Mouse (Mus musculus): ENCODE results near the gene Syn2. TPM values are rescaled to one million over a fixed set of nuclear protein-coding genes. Genes with fewer than 3 reads are reported as not detected.

The Syn2 gene
- polyA plus RNA-seq, 1 experiment from 2014 or later: 59.3 TPM

DNA sequence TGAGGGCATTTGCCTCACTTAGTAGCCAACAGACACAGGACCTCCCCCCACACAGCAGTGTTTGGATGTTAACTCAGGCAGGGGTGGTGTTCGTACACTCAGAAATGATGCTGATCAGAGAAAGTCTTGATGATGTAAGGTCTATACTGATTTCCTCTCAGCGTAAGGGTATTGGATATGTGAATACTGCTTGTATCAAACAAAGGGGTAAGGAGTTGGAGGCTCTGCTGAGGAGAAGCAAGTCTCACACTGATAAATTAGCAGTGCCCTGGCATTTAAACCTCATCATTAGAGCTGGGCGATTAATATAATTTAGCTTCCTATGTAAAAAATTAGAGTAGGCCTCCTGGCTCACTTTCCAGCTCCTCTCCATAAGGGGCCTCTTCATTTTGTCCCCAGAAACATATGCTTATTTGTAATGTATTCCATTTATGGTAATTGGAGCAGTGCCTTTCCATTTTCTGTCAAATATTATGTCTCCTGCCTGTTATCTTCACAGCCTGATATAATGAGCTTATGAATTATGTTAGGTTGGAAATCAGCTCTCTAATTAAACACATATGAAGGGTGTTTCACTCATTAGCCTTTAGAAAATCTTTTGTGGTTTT is 31.3 kb downstream of the Syn2 start:
- H3K36me3 ChIP-seq (ENCODE audit: control insufficient read depth, insufficient read depth, low read length): no peaks in the 10 kb centered on the region
- no peak overlapping the region for H3K9ac ChIP-seq (ENCODE audit: low read depth, low read length)
- ATAC-seq: 0 out of 2 replicates have a peak, but pooled peaks have one; percentile 36
- WGBS: 78% methylated on average over 3 of the region's 3 CpGs
- no peak overlapping the region for H3K4me2 ChIP-seq (ENCODE audit: low read length)
- no peaks in the 10 kb centered on the region for H3K9me3 ChIP-seq (replicated peaks; ENCODE audit: control insufficient read depth, low read length, poor library complexity, severe bottlenecking)
- no peak overlapping the region for H3K4me3 ChIP-seq (ENCODE audit: low read depth, low read length)
- H3K27me3 ChIP-seq (ENCODE audit: control insufficient read depth, insufficient read depth, low read depth, low read length): no peaks in the 10 kb centered on the region
- peak overlapping the region; percentile 60 for H3K27ac ChIP-seq (ENCODE audit: low read length)
- peaks cover 8% of the 10 kb centered on the region for H3K4me1 ChIP-seq (ENCODE audit: control insufficient read depth, insufficient read depth, low read length)

DNA sequence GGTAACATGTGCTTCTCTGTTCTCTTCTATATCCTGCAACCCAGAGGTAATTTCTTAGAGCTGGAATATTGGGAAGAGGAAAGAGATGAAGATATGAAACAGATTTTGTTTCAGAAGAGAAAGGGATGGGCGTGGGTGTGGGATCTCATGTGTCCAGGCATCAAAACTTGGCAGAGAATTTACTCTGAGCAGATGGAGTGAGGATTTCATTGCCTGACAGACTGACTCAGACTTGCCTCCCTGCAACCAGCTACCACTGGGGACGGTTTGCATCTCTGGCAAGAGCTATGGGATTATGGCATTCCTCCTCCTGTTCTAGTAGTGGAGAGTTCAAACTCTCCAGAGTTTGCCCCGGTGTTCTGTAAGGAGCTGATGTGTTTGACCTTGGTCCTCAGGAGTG is 34.2 kb downstream of the Syn2 start:
- Histone ChIP-seq H3K36me3 (ENCODE audit: control insufficient read depth, insufficient read depth, low read length) (no peaks in the 10 kb centered on the region), H3K4me3 (ENCODE audit: low read depth, low read length) (no peak overlapping the region), H3K4me1 (ENCODE audit: control insufficient read depth, insufficient read depth, low read length) (peaks cover 8% of the 10 kb centered on the region), H3K4me2 (ENCODE audit: low read length) (no peak overlapping the region), H3K9ac (ENCODE audit: low read depth, low read length) (no peak overlapping the region), H3K27ac (ENCODE audit: low read length) (no peak overlapping the region), H3K9me3 (replicated peaks; ENCODE audit: control insufficient read depth, low read length, poor library complexity, severe bottlenecking) (no peaks in the 10 kb centered on the region), H3K27me3 (ENCODE audit: control insufficient read depth, insufficient read depth, low read depth, low read length) (no peaks in the 10 kb centered on the region)
- ATAC-seq: no peak
- 66% methylated on average over 3 of the region's 3 CpGs for WGBS

DNA sequence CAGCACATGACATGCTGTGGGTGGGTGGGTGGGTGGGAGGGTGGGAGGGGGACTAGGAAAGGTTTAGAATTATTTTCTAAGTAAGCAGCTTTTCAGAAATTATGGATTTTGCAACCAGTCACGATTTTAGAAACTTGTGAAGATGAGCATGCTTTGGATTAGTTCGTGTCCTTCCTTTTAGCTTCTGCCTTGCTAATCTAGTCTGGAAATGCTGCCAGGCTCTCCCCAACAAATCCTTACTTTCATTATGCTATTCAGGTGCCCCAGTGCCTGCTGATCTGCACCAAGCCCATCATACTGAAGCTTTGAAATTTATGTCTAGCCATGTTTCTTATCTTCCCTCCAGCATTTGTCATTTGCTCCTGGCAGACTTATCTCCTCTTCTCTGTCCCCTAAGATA is 34.8 kb downstream of the Syn2 start:
- Histone ChIP-seq H3K9ac (ENCODE audit: low read depth, low read length) (no peak overlapping the region), H3K4me2 (ENCODE audit: low read length) (no peak overlapping the region), H3K9me3 (replicated peaks; ENCODE audit: control insufficient read depth, low read length, poor library complexity, severe bottlenecking) (no peaks in the 10 kb centered on the region), H3K36me3 (ENCODE audit: control insufficient read depth, insufficient read depth, low read length) (no peaks in the 10 kb centered on the region), H3K27ac (ENCODE audit: low read length) (no peak overlapping the region), H3K4me3 (ENCODE audit: low read depth, low read length) (no peak overlapping the region), H3K4me1 (ENCODE audit: control insufficient read depth, insufficient read depth, low read length) (peaks cover 8% of the 10 kb centered on the region), H3K27me3 (ENCODE audit: control insufficient read depth, insufficient read depth, low read depth, low read length) (no peaks in the 10 kb centered on the region)
- 57% methylated on average over 2 of the region's 2 CpGs for WGBS
- no peak for ATAC-seq

DNA sequence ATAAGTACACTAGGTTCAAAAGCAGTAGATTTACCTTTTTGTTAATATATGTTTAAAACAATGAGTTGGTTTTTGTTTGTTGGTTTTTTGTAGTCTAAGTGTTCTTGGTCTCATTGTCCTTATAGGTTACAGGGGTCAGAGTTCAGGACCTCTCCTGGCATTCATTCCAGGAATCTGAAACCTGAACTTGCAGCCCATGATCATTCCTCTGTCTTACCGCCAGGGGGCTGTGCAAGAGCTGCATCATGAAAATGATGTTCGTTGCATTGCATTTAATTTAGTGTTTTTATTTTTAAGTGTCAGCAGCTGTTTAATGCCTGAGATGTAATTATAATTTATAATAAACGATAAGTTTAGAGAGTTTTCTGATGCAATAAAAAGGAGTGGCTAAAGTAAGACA is 40.1 kb downstream of the Syn2 start:
- WGBS: 37% methylated on average over 3 of the region's 3 CpGs

DNA sequence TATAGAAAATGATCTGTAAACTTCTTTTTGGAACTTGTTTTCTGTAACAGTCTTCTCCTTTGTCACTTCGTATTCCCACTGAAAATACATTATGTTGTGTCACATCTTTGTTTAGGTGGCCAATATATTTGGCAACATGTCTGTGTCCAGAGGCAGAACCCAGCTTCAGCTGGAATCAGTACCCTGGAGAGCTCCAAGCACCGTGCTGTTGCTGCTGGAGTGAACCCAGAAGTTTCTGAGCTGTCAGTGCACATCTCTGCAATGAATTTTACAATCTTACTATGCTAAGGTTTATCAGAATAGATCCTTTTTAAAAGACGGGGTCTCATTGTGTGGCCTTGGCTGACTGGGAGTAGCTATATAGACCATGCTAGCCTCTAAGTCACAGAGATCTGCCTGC is 44.1 kb downstream of the Syn2 start:
- no peaks in the 10 kb centered on the region for H3K9me3 ChIP-seq (replicated peaks; ENCODE audit: control insufficient read depth, low read length, poor library complexity, severe bottlenecking)
- no peak overlapping the region for H3K4me3 ChIP-seq (ENCODE audit: low read depth, low read length)
- 43% methylated on average over 3 of the region's 3 CpGs for WGBS
- H3K36me3 ChIP-seq (ENCODE audit: control insufficient read depth, insufficient read depth, low read length): no peaks in the 10 kb centered on the region
- H3K4me1 ChIP-seq (ENCODE audit: control insufficient read depth, insufficient read depth, low read length): peaks cover 2% of the 10 kb centered on the region; the same call in 1 of the 2 replicates
- ATAC-seq: no peak
- no peaks in the 10 kb centered on the region for H3K27me3 ChIP-seq (ENCODE audit: control insufficient read depth, insufficient read depth, low read depth, low read length)
- H3K27ac ChIP-seq (ENCODE audit: low read length): no peak overlapping the region
- no peak overlapping the region for H3K4me2 ChIP-seq (ENCODE audit: low read length)
- no peak overlapping the region for H3K9ac ChIP-seq (ENCODE audit: low read depth, low read length)

More for the DNA sequence above, 40.1 kb downstream of the Syn2 start:
- Histone ChIP-seq H3K4me2 (ENCODE audit: low read length) (no peak overlapping the region), H3K4me1 (ENCODE audit: control insufficient read depth, insufficient read depth, low read length) (no peaks in the 10 kb centered on the region), H3K9me3 (replicated peaks; ENCODE audit: control insufficient read depth, low read length, poor library complexity, severe bottlenecking) (no peaks in the 10 kb centered on the region), H3K9ac (ENCODE audit: low read depth, low read length) (no peak overlapping the region), H3K27me3 (ENCODE audit: control insufficient read depth, insufficient read depth, low read depth, low read length) (no peaks in the 10 kb centered on the region), H3K36me3 (ENCODE audit: control insufficient read depth, insufficient read depth, low read length) (no peaks in the 10 kb centered on the region), H3K4me3 (ENCODE audit: low read depth, low read length) (no peak overlapping the region), H3K27ac (ENCODE audit: low read length) (no peak overlapping the region)
- no peak for ATAC-seq

DNA sequence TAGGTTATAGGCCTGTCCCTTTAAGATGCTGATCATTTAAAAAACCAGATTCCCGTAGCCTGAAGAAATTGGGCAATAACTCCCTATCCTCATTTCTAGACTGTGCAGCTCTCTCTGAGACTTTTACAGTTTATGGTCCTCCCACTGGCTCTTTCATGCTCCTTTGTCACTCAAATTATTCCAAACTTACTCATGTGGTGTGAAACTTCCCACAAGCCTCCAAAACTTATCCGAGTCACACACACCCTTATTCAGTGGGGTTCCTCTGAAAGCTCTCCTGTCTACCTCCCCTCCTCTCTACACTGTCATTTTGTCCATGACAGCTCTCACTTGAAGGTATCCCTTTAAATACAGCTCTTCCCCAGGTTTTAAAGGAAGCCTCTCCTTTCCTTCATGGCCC is 46.4 kb downstream of the Syn2 start:
- H3K9me3 ChIP-seq (replicated peaks; ENCODE audit: control insufficient read depth, low read length, poor library complexity, severe bottlenecking): no peaks in the 10 kb centered on the region
- peaks cover 2% of the 10 kb centered on the region; the same call in 1 of the 2 replicates for H3K4me1 ChIP-seq (ENCODE audit: control insufficient read depth, insufficient read depth, low read length)
- no peaks in the 10 kb centered on the region for H3K36me3 ChIP-seq (ENCODE audit: control insufficient read depth, insufficient read depth, low read length)
- H3K4me3 ChIP-seq (ENCODE audit: low read depth, low read length): no peak overlapping the region
- no peaks in the 10 kb centered on the region for H3K27me3 ChIP-seq (ENCODE audit: control insufficient read depth, insufficient read depth, low read depth, low read length)
- H3K4me2 ChIP-seq (ENCODE audit: low read length): no peak overlapping the region
- 84% methylated on average over 2 of the region's 2 CpGs for WGBS
- no peak overlapping the region for H3K27ac ChIP-seq (ENCODE audit: low read length)
- no peak overlapping the region for H3K9ac ChIP-seq (ENCODE audit: low read depth, low read length)
- ATAC-seq: no peak

DNA sequence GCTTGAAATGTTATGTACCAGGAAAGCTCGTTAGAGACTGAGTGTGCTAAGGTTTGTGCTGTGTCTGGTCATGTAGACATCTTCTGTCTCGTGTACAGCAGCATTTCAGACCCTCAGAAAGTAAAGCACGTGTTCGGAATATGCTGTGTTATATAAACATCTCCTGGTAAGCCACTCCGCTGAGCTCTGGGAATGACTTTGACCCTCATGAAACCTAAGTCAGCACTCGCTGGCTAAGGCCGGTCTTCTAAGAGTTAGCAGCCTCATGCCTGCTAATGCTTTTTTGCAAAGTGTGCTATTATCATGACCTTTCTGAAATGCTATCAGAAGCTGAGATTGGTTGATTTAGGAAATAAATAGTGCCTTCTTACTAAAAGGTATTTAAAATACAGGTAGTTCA is 56.4 kb downstream of the Syn2 start:
- H3K27ac ChIP-seq (ENCODE audit: low read length): no peak overlapping the region
- WGBS: 80% methylated on average over 7 of the region's 7 CpGs
- H3K9ac ChIP-seq (ENCODE audit: low read depth, low read length): no peak overlapping the region
- H3K36me3 ChIP-seq (ENCODE audit: control insufficient read depth, insufficient read depth, low read length): no peaks in the 10 kb centered on the region
- H3K27me3 ChIP-seq (ENCODE audit: control insufficient read depth, insufficient read depth, low read depth, low read length): no peaks in the 10 kb centered on the region
- no peak overlapping the region for H3K4me3 ChIP-seq (ENCODE audit: low read depth, low read length)
- ATAC-seq: no peak
- H3K9me3 ChIP-seq (replicated peaks; ENCODE audit: control insufficient read depth, low read length, poor library complexity, severe bottlenecking): no peaks in the 10 kb centered on the region
- H3K4me1 ChIP-seq (ENCODE audit: control insufficient read depth, insufficient read depth, low read length): no peaks in the 10 kb centered on the region
- H3K4me2 ChIP-seq (ENCODE audit: low read length): no peak overlapping the region

DNA sequence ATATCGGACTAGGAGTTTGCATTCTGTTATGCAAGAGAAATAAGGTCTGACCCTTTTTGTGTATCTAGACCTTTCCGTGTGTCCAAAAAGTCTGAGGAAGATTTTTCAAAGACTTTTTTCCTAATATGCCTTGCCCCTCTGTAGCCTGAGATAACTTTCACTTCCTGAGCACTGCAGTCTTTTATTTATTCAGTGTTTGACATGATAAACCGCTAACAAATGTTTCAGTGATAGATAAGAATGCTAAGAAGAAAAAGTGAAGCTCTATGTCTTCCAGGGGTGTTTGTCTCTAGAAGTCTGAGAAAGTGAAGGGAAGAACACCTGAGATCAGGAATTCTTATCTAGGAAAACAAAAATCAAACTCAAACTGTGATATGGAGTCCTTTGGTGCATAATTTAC is 66.1 kb downstream of the Syn2 start:
- 90% methylated on average over 3 of the region's 3 CpGs for WGBS
- Histone ChIP-seq H3K9ac (ENCODE audit: low read depth, low read length) (no peak overlapping the region), H3K27ac (ENCODE audit: low read length) (no peak overlapping the region), H3K4me1 (ENCODE audit: control insufficient read depth, insufficient read depth, low read length) (no peaks in the 10 kb centered on the region), H3K27me3 (ENCODE audit: control insufficient read depth, insufficient read depth, low read depth, low read length) (no peaks in the 10 kb centered on the region), H3K4me2 (ENCODE audit: low read length) (no peak overlapping the region), H3K9me3 (replicated peaks; ENCODE audit: control insufficient read depth, low read length, poor library complexity, severe bottlenecking) (no peaks in the 10 kb centered on the region), H3K4me3 (ENCODE audit: low read depth, low read length) (no peak overlapping the region), H3K36me3 (ENCODE audit: control insufficient read depth, insufficient read depth, low read length) (no peaks in the 10 kb centered on the region)
- ATAC-seq: no peak

DNA sequence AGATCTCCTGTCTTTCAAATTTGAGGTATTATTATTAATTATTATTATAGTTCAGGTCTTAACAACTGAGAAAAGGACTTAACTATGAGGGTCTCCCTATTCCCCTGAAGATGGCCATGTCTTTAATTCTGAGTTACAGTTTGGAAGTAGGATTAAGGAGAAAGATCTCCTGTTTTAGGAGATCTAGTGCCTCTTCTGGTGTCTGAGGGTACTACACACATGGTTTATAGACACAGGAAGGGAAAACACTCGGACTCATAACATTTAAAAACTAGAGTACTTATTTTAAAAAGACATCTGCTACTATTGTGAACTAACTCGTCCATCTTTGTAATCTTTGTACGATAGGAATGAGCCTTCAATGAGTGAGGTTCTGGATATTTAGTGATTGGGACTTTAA is 68.3 kb downstream of the Syn2 start:
- WGBS: 83% methylated on average over 3 of the region's 3 CpGs

More for the DNA sequence above, 68.3 kb downstream of the Syn2 start:
- no peak overlapping the region for H3K27ac ChIP-seq (ENCODE audit: low read length)
- ATAC-seq: no peak
- H3K36me3 ChIP-seq (ENCODE audit: control insufficient read depth, insufficient read depth, low read length): no peaks in the 10 kb centered on the region
- H3K9ac ChIP-seq (ENCODE audit: low read depth, low read length): no peak overlapping the region
- no peaks in the 10 kb centered on the region for H3K27me3 ChIP-seq (ENCODE audit: control insufficient read depth, insufficient read depth, low read depth, low read length)
- H3K9me3 ChIP-seq (replicated peaks; ENCODE audit: control insufficient read depth, low read length, poor library complexity, severe bottlenecking): no peaks in the 10 kb centered on the region
- H3K4me2 ChIP-seq (ENCODE audit: low read length): no peak overlapping the region
- H3K4me1 ChIP-seq (ENCODE audit: control insufficient read depth, insufficient read depth, low read length): no peaks in the 10 kb centered on the region
- no peak overlapping the region for H3K4me3 ChIP-seq (ENCODE audit: low read depth, low read length)
